Mouse (Mus musculus): ENCODE results near the gene Sema4d. TPM values are rescaled to one million over a fixed set of nuclear protein-coding genes. Genes with fewer than 3 reads are reported as not detected.

The Sema4d gene
- total RNA-seq, 1 experiment = 25.1 TPM

- H3K4me1 ChIP-seq (ENCODE audit: control insufficient read depth in 2 of 2, insufficient read depth in 2 of 2, low read length in 2 of 2, poor library complexity in 1 of 2) = peaks cover 0 to 6% of the 10 kb centered on the region in 2 experiments; a peak in 1 of 4 replicates
- TF ChIP-seq HCFC1 (IDR thresholded peaks at IDR 0.05; ENCODE audit: borderline replicate concordance, insufficient read depth, low read length) (no peak), ZNF384 (IDR thresholded peaks at IDR 0.05; ENCODE audit: low read depth, low read length) (no peak), MAFK (IDR thresholded peaks at IDR 0.05; ENCODE audit: insufficient read depth, low read depth, low read length) (no peak), ZC3H11A (IDR thresholded peaks at IDR 0.05; ENCODE audit: borderline replicate concordance, low read depth, low read length) (no peak)
- H3K27ac ChIP-seq (ENCODE audit: insufficient read depth, low read depth, low read length, poor library complexity, severe bottlenecking) = no peak overlapping the region
- no peak for DNase-seq (ENCODE audit: low read depth, low spot score)
- no peak overlapping the region for H3K9ac ChIP-seq (ENCODE audit: insufficient read depth, low read depth, low read length, poor library complexity, severe bottlenecking)
- in situ Hi-C loops (cut with MboI; ENCODE audit: low sequenced_read_pairs in 2 of 2, unreplicated experiment in 2 of 2) = no loop called here
- H3K4me3 ChIP-seq (ENCODE audit: insufficient read depth in 1 of 2, low read depth in 1 of 2, low read length in 2 of 2, poor library complexity in 1 of 2, severe bottlenecking in 1 of 2) = no peak overlapping the region
- H3K36me3 ChIP-seq (ENCODE audit: control insufficient read depth, insufficient read depth, low read length, poor library complexity, severe bottlenecking) = no peaks in the 10 kb centered on the region
- no peaks in the 10 kb centered on the region for H3K9me3 ChIP-seq (ENCODE audit: control insufficient read depth, insufficient read depth, low read depth, low read length)
These were observed 25.4 kb downstream of the Sema4d start for GRCm38 (mm10) chr13:51767991-51768761.

- no peaks in the 10 kb centered on the region for H3K9me3 ChIP-seq (ENCODE audit: control insufficient read depth, insufficient read depth, low read depth, low read length)
- H3K27ac ChIP-seq (ENCODE audit: insufficient read depth, low read depth, low read length, poor library complexity, severe bottlenecking) = no peak overlapping the region
- peaks cover 0 to 10% of the 10 kb centered on the region in 2 experiments; a peak in 1 of 4 replicates for H3K4me1 ChIP-seq (ENCODE audit: control insufficient read depth in 2 of 2, insufficient read depth in 2 of 2, low read length in 2 of 2, poor library complexity in 1 of 2)
- no peak for DNase-seq (ENCODE audit: low read depth, low spot score)
- in situ Hi-C loops (cut with MboI; ENCODE audit: low sequenced_read_pairs in 2 of 2, unreplicated experiment in 2 of 2) = no loop called here
- no peak overlapping the region for H3K4me3 ChIP-seq (ENCODE audit: insufficient read depth in 1 of 2, low read depth in 1 of 2, low read length in 2 of 2, poor library complexity in 1 of 2, severe bottlenecking in 1 of 2)
- no peak overlapping the region for H3K9ac ChIP-seq (ENCODE audit: insufficient read depth, low read depth, low read length, poor library complexity, severe bottlenecking)
- TF ChIP-seq ZC3H11A (IDR thresholded peaks at IDR 0.05; ENCODE audit: borderline replicate concordance, low read depth, low read length) (no peak), ZNF384 (IDR thresholded peaks at IDR 0.05; ENCODE audit: low read depth, low read length) (no peak), CHD2 (IDR thresholded peaks at IDR 0.05; ENCODE audit: low read depth, low read length) (no peak), HCFC1 (IDR thresholded peaks at IDR 0.05; ENCODE audit: borderline replicate concordance, insufficient read depth, low read length) (no peak)
- no peaks in the 10 kb centered on the region for H3K36me3 ChIP-seq (ENCODE audit: control insufficient read depth, insufficient read depth, low read length, poor library complexity, severe bottlenecking)
These were observed 26.0 kb downstream of the Sema4d start for GRCm38 (mm10) chr13:51767513-51767912.

- Histone ChIP-seq H3K9ac (ENCODE audit: insufficient read depth, low read depth, low read length, poor library complexity, severe bottlenecking) (no peak overlapping the region), H3K9me3 (ENCODE audit: control insufficient read depth, insufficient read depth, low read depth, low read length) (no peaks in the 10 kb centered on the region), H3K4me1 (ENCODE audit: control insufficient read depth in 2 of 2, insufficient read depth in 2 of 2, low read length in 2 of 2, poor library complexity in 1 of 2) (peaks cover 0 to 7% of the 10 kb centered on the region in 2 experiments; a peak in 1 of 4 replicates), H3K27ac (ENCODE audit: insufficient read depth, low read depth, low read length, poor library complexity, severe bottlenecking) (no peak overlapping the region), H3K4me3 (ENCODE audit: insufficient read depth in 1 of 2, low read depth in 1 of 2, low read length in 2 of 2, poor library complexity in 1 of 2, severe bottlenecking in 1 of 2) (no peak overlapping the region), H3K36me3 (ENCODE audit: control insufficient read depth, insufficient read depth, low read length, poor library complexity, severe bottlenecking) (no peaks in the 10 kb centered on the region)
- DNase-seq (ENCODE audit: low read depth, low spot score) = no peak
- in situ Hi-C loops (cut with MboI; ENCODE audit: low sequenced_read_pairs in 2 of 2, unreplicated experiment in 2 of 2) = no loop called here
- TF ChIP-seq MAFK (IDR thresholded peaks at IDR 0.05; ENCODE audit: insufficient read depth, low read depth, low read length) (no peak), ZC3H11A (IDR thresholded peaks at IDR 0.05; ENCODE audit: borderline replicate concordance, low read depth, low read length) (no peak), ZNF384 (IDR thresholded peaks at IDR 0.05; ENCODE audit: low read depth, low read length) (no peak), HCFC1 (IDR thresholded peaks at IDR 0.05; ENCODE audit: borderline replicate concordance, insufficient read depth, low read length) (no peak), CHD2 (IDR thresholded peaks at IDR 0.05; ENCODE audit: low read depth, low read length) (no peak)
These were observed 26.8 kb downstream of the Sema4d start for GRCm38 (mm10) chr13:51766756-51767155.

- Histone ChIP-seq H3K36me3 (ENCODE audit: control insufficient read depth, insufficient read depth, low read length, poor library complexity, severe bottlenecking) (no peaks in the 10 kb centered on the region), H3K4me3 (ENCODE audit: insufficient read depth in 1 of 2, low read depth in 1 of 2, low read length in 2 of 2, poor library complexity in 1 of 2, severe bottlenecking in 1 of 2) (no peak overlapping the region), H3K9me3 (ENCODE audit: control insufficient read depth, insufficient read depth, low read depth, low read length) (no peaks in the 10 kb centered on the region), H3K9ac (ENCODE audit: insufficient read depth, low read depth, low read length, poor library complexity, severe bottlenecking) (no peak overlapping the region), H3K27ac (ENCODE audit: insufficient read depth, low read depth, low read length, poor library complexity, severe bottlenecking) (no peak overlapping the region), H3K4me1 (ENCODE audit: control insufficient read depth in 2 of 2, insufficient read depth in 2 of 2, low read length in 2 of 2, poor library complexity in 1 of 2) (peaks cover 0 to 6% of the 10 kb centered on the region in 2 experiments; a peak in 1 of 4 replicates)
- in situ Hi-C loops (cut with MboI; ENCODE audit: low sequenced_read_pairs in 2 of 2, unreplicated experiment in 2 of 2) = no loop called here
- DNase-seq (ENCODE audit: low read depth, low spot score) = no peak
- no peak for TF ChIP-seq CHD2 (IDR thresholded peaks at IDR 0.05; ENCODE audit: low read depth, low read length)
These were observed 28.2 kb downstream of the Sema4d start for GRCm38 (mm10) chr13:51765369-51765768.
